Mouse (Mus musculus) Patski (cell line): ENCODE measurements around the gene Msh5. TPM values are rescaled to one million over a fixed set of nuclear protein-coding genes. Genes with fewer than 3 reads are reported as not detected.

Source experiments
- ATAC-seq: fragments of 100-300 bp; one replicate; pipeline ENCODE4 v1.8.0; 2021
- CTCF ChIA-PET: fragments of 350-600 bp; sonication (Branson Sonifier 250); formaldehyde crosslinking; loops from one replicate; lab custom pipeline; 2022; ENCODE audit warnings: inconsistent platforms; lab: Charles Lee
- POLR2A ChIA-PET: fragments of 350-600 bp; sonication (Branson Sonifier 250); formaldehyde crosslinking; loops from one replicate; lab custom pipeline; 2022; ENCODE audit warnings: antibody characterized with exemption, inconsistent platforms; lab: Charles Lee
- DNase-seq: peaks from one replicate; pipeline ENCODE4 v3.0.0-alpha.2; 2011; ENCODE audit warnings: low read depth, low spot score
- H3K27me3 ChIP-seq: fragments of 371-371 bp; one replicate; pipeline ENCODE4 v1.5.1; 2021
- CTCF ChIP-seq: fragments of 100-300 bp; IDR thresholded peaks from one replicate; pipeline ENCODE4 v1.5.1; 2021
- in situ Hi-C: fragments of 300-500 bp; cut with MboI; formaldehyde crosslinking; loops from 3 replicates; pipeline ENCODE4 v1.11.1; 2018; ENCODE audit warnings: low pct_unique_long_range_greater_than_20kb, mixed read lengths
- polyA plus RNA-seq: library from polyadenylated mRNA; unstranded; gene quantifications from one replicate; pipeline ENCODE4 v1.2.3, GENCODE M21; 2021

Gene Msh5
- polyA plus RNA-seq, 1 experiment from 2014 or later: 2.9 TPM

DNA sequence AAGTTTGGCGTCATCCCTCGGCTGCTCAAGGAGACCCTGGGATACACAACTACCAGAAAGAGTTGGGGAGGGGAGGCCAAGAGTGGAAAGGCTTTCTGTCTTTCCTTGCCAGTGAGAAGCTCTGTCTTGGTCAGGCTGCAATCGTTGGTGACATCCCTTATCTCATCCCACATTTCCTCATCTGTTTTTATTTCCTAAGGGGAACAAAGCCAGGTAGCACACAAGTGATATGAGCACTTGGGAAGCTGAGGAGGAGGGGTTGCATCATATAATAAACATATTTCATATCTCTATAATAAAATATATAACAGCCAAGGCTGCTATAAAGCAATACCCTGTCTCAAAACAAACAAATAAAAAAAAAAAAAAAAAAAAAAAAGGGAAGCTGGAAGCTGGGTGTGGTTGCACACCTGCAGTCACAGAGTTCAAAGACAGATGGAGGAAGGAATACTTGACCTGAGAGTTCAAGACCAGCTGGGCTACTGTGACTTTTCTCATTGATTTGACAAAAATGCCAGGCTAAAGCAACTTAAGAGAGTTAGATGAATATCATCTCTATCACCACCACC lies 37.5 kb upstream of the Msh5 start:
- H3K27me3 ChIP-seq: peaks cover 13% of the 10 kb centered on the region
- DNase-seq: no peak
- in situ Hi-C loops: no loop called here
- ATAC-seq: no peak
- ChIA-PET CTCF (interaction anchor here (1.5 kb wide), 1 partner anchor 63 kb away, joined by 3 read pairs; no protein-coding TSS in a partner anchor), POLR2A (interaction anchor here (0.6 kb wide), 1 partner anchor 20 kb away, joined by 7 read pairs; no protein-coding TSS in a partner anchor)
- TF ChIP-seq CTCF: no peak

DNA sequence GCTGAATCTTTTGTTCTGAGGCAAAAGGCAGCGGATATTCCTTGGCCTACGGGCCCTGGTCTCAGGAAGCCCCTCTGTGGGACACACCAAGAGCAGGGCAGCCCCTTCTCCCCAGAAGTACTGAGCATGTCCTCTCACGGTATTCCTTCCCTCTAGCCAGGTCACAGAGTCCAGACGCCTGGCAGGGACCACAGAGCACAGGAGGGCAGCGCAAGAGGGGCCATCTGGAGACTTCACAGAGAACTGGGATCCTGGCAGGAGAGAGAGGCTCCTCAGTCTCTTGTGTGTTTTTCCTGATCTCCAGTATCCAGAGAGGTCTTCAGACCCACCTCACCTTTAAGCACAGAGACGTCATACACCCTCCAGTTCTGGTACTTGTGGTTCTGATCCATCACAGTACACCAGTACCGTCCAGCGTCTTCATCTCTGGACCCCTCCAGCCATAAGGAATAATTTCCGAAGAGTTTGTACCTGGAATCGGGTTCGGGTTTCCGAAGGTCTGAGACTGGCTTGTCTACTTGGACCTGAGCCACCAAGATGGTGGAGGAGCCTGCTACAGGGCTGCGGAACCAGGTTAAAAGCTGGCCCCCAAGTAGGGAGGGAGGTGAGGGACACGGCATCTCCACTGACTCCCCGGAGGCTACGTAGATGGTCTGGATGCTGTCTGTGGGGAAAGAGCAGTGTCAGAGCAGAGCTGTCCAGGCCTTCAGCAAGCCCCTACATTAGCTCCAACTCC lies 36.5 kb upstream of the Msh5 start:
- no peak for ATAC-seq
- in situ Hi-C loops: no loop called here
- DNase-seq: no peak

DNA sequence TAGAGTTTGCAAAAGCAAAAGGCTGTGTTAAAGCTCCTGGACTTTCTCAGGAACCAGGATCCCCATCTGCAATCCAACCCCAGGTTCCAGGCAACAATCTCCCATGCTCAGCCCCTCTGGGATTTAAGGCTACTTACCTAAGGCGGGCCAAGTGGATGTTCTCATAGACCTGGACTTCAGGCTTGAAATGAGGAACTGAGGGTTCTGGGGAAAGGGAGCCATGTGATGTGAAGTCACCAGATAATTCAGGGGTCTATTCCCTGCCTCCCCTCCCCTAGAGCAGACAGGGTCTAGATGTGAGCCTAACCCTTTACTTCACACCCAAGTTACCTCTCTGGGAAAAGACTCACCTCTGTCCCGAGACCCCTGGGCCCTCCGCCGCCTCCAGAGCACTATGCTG lies 34.2 kb upstream of the Msh5 start:
- DNase-seq (no peak), ATAC-seq (no peak)
- POLR2A ChIA-PET: no interaction called here
- in situ Hi-C loops: no loop called here
- TF ChIP-seq CTCF: no peak
- peaks cover 7% of the 10 kb centered on the region for H3K27me3 ChIP-seq
- CTCF ChIA-PET: no interaction called here

More for the DNA sequence above, 36.5 kb upstream of the Msh5 start:
- ChIA-PET POLR2A (interaction anchor here (0.6 kb wide), 1 partner anchor 140 kb away, joined by 4 read pairs; no protein-coding TSS in a partner anchor), CTCF (interaction anchor here (1.5 kb wide), 1 partner anchor 62 kb away, joined by 3 read pairs; no protein-coding TSS in a partner anchor)
- no peak for TF ChIP-seq CTCF
- H3K27me3 ChIP-seq: peaks cover 13% of the 10 kb centered on the region

DNA sequence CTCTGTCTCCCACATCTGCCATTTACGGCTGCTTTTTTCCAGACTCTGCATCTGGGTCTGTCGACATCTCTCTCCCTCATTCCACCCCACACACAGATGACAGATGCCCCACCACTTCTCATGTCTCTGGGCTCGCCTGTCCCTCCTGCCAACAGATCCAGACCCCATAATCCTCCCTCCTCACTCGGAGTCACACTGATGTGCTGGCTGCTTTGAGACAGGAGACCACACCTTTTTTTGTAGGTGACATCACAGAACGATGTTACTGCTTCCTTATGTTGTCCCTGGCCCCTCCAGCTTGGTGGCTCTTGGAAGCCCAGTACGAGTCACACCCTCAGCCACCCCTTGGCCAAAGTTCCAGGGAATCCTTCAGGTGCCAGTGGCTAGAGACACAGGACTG lies 33.7 kb upstream of the Msh5 start:
- no peak for ATAC-seq
- CTCF ChIA-PET: interaction anchor here (1.3 kb wide), 1 partner anchor 58 kb away, joined by 4 read pairs; no protein-coding TSS in a partner anchor
- H3K27me3 ChIP-seq: peaks cover 7% of the 10 kb centered on the region
- POLR2A ChIA-PET: no interaction called here
- in situ Hi-C loops: no loop called here
- no peak for DNase-seq
- TF ChIP-seq CTCF: no peak

DNA sequence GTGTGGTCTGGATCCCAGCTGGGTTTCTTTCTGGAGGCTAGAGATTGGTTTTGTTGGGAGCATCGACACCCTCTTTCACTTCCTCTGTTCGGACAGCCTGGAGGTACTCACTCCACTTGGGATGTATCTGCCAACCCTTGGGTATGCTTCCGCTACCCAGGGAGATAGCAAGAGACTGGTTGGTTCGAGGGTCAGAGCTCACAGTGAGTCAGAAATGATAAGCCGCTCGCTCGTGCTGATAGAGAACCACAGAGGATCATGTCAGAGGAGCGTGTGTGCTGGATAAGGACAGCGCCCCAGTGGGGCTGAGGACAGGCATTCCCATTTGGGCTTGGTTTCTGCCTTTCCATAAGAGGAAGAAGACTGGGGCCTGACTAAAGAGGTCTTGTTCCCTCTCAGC lies 33.2 kb upstream of the Msh5 start:
- TF ChIP-seq CTCF: no peak
- peaks cover 7% of the 10 kb centered on the region for H3K27me3 ChIP-seq
- POLR2A ChIA-PET: no interaction called here
- in situ Hi-C loops: no loop called here
- ATAC-seq: no peak
- CTCF ChIA-PET: interaction anchor here (1.3 kb wide), 1 partner anchor 58 kb away, joined by 4 read pairs; no protein-coding TSS in a partner anchor
- no peak for DNase-seq

DNA sequence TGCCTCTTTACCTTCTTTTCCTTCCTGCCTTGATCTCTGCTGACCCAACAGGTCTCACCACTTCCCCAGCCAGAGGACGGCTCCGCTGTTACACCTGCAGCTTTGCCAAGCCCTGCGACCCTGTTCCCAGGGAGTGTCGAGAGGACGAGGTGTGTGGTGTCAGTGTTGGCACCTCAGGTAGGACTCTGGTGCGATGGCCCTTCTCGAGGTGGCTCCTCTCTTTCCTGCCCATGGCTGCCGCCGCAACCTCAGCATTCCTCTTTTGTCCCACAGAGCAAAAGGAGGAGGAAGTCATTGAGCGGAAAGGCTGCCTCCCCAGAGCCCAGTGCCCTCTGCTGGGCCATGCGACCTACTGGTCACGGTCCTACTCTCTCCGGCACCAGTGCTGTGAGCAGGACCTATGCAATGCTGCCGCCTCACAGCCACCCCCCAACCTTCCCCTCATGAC lies 31.3 kb upstream of the Msh5 start, which contains the start of gene Ly6g6d:
Gene Ly6g6d, minus strand, starts transcription at position 280 of the 448 bp plus-strand sequence.
- in situ Hi-C loops: no loop called here
- ATAC-seq: peak; percentile 37
- POLR2A ChIA-PET: no interaction called here
- DNase-seq: no peak
- H3K27me3 ChIP-seq: peaks cover 3% of the 10 kb centered on the region
- TF ChIP-seq CTCF: no peak
- CTCF ChIA-PET: interaction anchor here (1.8 kb wide), 1 partner anchor 57 kb away, joined by 4 read pairs; no protein-coding TSS in a partner anchor

DNA sequence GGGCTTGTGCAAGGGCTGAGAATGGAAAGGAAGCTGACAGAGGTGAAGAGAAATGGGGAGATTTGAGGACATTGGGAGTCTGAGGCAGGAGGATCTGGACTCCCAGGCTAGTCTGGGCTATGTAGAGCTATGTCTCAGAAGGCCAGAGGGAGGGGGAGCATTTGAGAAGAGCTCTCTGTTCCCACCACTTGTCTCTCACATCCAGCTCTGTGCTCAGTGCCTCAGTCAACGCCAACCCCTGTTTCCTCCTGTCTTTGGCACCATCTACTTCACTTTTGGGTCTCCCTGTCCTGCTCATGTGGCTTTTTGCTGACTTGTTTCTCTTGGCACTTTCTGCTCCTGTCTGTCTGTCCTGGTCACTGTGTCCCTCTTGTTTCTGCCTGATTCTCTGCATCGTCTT lies 30.7 kb upstream of the Msh5 start:
- CTCF ChIA-PET: interaction anchor here (1.7 to 1.8 kb wide), 2 partner anchors 13 to 56 kb away, joined by 4 read pairs; no protein-coding TSS in a partner anchor
- POLR2A ChIA-PET: no interaction called here
- ATAC-seq: no peak

DNA sequence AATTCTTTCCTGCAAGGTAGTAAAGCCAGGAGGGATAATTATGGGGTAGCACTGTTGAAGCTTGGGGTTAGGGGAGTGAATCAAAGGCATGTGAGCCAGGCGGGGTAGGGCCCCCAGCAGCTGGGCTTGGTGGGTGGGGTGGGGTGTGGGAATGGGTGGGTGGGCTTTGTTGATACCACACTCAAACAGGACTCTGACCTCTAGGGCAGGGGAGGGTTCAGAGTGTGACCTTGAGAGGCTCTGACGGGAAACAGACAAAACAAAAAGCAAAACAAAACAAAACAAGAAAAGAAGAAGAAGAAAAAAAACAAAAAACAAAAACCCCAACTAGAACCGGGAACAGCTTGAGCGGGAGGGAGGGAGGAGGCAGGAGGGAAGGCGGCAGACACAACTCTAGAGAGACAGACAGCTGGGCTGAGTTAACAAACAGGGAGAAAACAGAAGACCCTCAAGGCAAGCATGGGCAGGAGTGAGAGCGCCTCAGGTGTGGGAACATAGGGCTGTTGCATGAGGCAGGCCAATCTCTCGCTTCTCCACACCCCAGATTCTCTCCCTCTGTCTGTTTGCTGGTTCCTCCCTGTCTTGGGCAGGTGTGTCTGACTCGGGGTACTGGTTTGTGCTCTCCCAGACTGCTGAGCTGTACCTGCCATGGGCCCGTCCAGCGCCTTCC lies 30.1 kb upstream of the Msh5 start, which contains the start of gene Ly6g6e:
Gene Ly6g6e, plus strand, starts transcription at position 396 of the 670 bp plus-strand sequence.
- in situ Hi-C loops: no loop called here
- ChIA-PET CTCF (interaction anchor here (1.7 to 1.8 kb wide), 2 partner anchors 12 to 56 kb away, joined by 4 read pairs; no protein-coding TSS in a partner anchor), POLR2A (no interaction called here)
- ATAC-seq: no peak
- no peak for TF ChIP-seq CTCF
- H3K27me3 ChIP-seq: no peaks in the 10 kb centered on the region
- DNase-seq: no peak

More for the DNA sequence above, 30.7 kb upstream of the Msh5 start:
- no peak for TF ChIP-seq CTCF
- H3K27me3 ChIP-seq: no peaks in the 10 kb centered on the region
- in situ Hi-C loops: no loop called here
- DNase-seq: no peak

DNA sequence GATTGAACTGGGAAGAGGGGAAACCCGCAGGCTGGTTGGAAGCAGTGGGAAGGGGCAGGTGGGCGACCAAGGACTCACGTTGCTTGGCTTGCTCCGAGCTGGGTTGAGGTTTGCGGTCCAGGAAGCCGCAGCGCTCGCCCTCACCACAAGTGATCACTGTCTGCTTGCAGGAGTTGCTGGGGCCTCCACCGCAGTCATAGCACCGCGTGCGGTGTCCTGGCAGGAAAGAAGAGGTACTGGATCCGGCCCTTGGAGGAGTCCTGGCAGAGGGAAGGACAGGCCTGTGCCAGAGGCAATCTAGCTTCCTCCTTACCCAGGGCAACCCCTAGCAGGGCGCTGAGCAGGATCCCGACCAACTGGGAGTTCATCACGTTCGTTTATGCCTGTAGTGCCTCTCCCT lies 27.6 kb upstream of the Msh5 start:
- no peaks in the 10 kb centered on the region for H3K27me3 ChIP-seq
- DNase-seq (no peak), ATAC-seq (no peak)
- ChIA-PET POLR2A (no interaction called here), CTCF (no interaction called here)
- TF ChIP-seq CTCF: no peak
- in situ Hi-C loops: no loop called here

DNA sequence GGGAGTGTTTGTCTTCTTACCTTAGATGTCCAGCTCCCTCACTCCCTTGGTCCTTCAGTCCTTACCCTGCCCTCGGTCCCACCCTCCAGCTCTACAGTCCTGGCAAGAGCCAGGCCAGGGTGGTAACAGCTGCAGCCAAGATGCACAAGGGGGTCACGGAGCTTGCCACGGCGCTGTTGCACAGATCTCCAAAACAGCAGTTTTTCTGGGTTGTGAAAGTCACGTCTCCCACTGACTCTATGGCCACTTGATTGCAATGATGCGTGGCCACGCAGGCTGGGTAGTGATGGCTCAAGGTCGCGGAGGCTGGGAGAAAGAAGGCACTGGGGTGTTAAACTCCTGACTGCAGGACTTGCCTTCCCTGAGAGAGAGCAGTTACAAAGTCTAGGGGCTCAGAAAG lies 24.9 kb upstream of the Msh5 start:
- POLR2A ChIA-PET: interaction anchor here (1.7 kb wide), 1 partner anchor 19 kb away, joined by 4 read pairs; no protein-coding TSS in a partner anchor
- DNase-seq (no peak), ATAC-seq (no peak)
- CTCF ChIA-PET: no interaction called here
- in situ Hi-C loops: no loop called here
- TF ChIP-seq CTCF: no peak
- no peaks in the 10 kb centered on the region for H3K27me3 ChIP-seq
